Mouse (Mus musculus): ENCODE measurements around the gene Ifi213. TPM values are rescaled to one million over a fixed set of nuclear protein-coding genes. Genes with fewer than 3 reads are reported as not detected.
"Not testable (repeated sequence)": the region's sequence is repeated elsewhere in the genome, so short reads cannot be mapped to it uniquely, and the experiment has no call there.

The Ifi213 gene
- polyA plus RNA-seq, 1 experiment, result 0.15 TPM

GRCm38 (mm10) chr1:173579921-173580585, 19.0 kb downstream of the Ifi213 start:
- Histone ChIP-seq H3K27ac (ENCODE audit: insufficient read depth, low read length) (no peak overlapping the region), H3K4me3 (replicated peaks; ENCODE audit: insufficient read depth, low read depth, low read length) (no peak overlapping the region), H3K27me3 (ENCODE audit: control insufficient read depth, insufficient read depth, low read length) (no peaks in the 10 kb centered on the region), H3K4me1 (ENCODE audit: control insufficient read depth, insufficient read depth, low read length) (no peaks in the 10 kb centered on the region)
- DNase-seq, result no peak
- TF ChIP-seq CTCF (IDR thresholded peaks at IDR 0.05; ENCODE audit: borderline replicate concordance, insufficient read depth, low read depth, low read length) (no peak), POLR2A (IDR thresholded peaks at IDR 0.05; ENCODE audit: borderline replicate concordance, insufficient read depth, low read length) (no peak)
- WGBS, result 93% methylated on average over 26 of the region's 26 CpGs

GRCm38 (mm10) chr1:173579079-173579478, 20.0 kb downstream of the Ifi213 start:
- WGBS, result 91% methylated on average over 9 of the region's 9 CpGs
- H3K27me3 ChIP-seq (ENCODE audit: control insufficient read depth, insufficient read depth, low read length), result no peaks in the 10 kb centered on the region
- H3K4me3 ChIP-seq (replicated peaks; ENCODE audit: insufficient read depth, low read depth, low read length), result no peak overlapping the region
- TF ChIP-seq CTCF (IDR thresholded peaks at IDR 0.05; ENCODE audit: borderline replicate concordance, insufficient read depth, low read depth, low read length) (no peak), POLR2A (IDR thresholded peaks at IDR 0.05; ENCODE audit: borderline replicate concordance, insufficient read depth, low read length) (no peak)
- no peak for DNase-seq
- H3K27ac ChIP-seq (ENCODE audit: insufficient read depth, low read length), result no peak overlapping the region
- H3K4me1 ChIP-seq (ENCODE audit: control insufficient read depth, insufficient read depth, low read length), result no peaks in the 10 kb centered on the region

GRCm38 (mm10) chr1:173550491-173551050, 48.5 kb downstream of the Ifi213 start:
- WGBS, result 79% methylated on average over 5 of the region's 5 CpGs

GRCm38 (mm10) chr1:173548798-173549197, 50.3 kb downstream of the Ifi213 start:
- not testable (repeated sequence) for DNase-seq; H3K4me3 ChIP-seq (replicated peaks; ENCODE audit: insufficient read depth, low read depth, low read length); H3K27ac ChIP-seq (ENCODE audit: insufficient read depth, low read length); H3K27me3 ChIP-seq (ENCODE audit: control insufficient read depth, insufficient read depth, low read length); H3K4me1 ChIP-seq (ENCODE audit: control insufficient read depth, insufficient read depth, low read length)
- 89% methylated on average over 3 of the region's 3 CpGs for WGBS

More at GRCm38 (mm10) chr1:173550491-173551050, 48.5 kb downstream of the Ifi213 start:
- not testable (repeated sequence) for H3K27me3 ChIP-seq (ENCODE audit: control insufficient read depth, insufficient read depth, low read length); H3K4me3 ChIP-seq (replicated peaks; ENCODE audit: insufficient read depth, low read depth, low read length); H3K4me1 ChIP-seq (ENCODE audit: control insufficient read depth, insufficient read depth, low read length); DNase-seq; H3K27ac ChIP-seq (ENCODE audit: insufficient read depth, low read length)

- WGBS, result 84% methylated on average over 3 of the region's 3 CpGs
- H3K4me1 ChIP-seq (ENCODE audit: control insufficient read depth, insufficient read depth, low read length); H3K4me3 ChIP-seq (replicated peaks; ENCODE audit: insufficient read depth, low read depth, low read length); H3K27ac ChIP-seq (ENCODE audit: insufficient read depth, low read length); H3K27me3 ChIP-seq (ENCODE audit: control insufficient read depth, insufficient read depth, low read length); DNase-seq: not testable (repeated sequence)
These were observed 63.3 kb downstream of the Ifi213 start, which contains the start of gene Ifi214 for GRCm38 (mm10) chr1:173535791-173536190. Ifi214 (minus strand) TSS chr1:173535957.

- TF ChIP-seq POLR2A (IDR thresholded peaks at IDR 0.05; ENCODE audit: borderline replicate concordance, insufficient read depth, low read length), result no peak
- TF ChIP-seq CTCF (IDR thresholded peaks at IDR 0.05; ENCODE audit: borderline replicate concordance, insufficient read depth, low read depth, low read length), result no peak
- no peak overlapping the region for H3K27ac ChIP-seq (ENCODE audit: insufficient read depth, low read length)
- H3K4me1 ChIP-seq (ENCODE audit: control insufficient read depth, insufficient read depth, low read length), result no peaks in the 10 kb centered on the region
- no peak for DNase-seq
- H3K27me3 ChIP-seq (ENCODE audit: control insufficient read depth, insufficient read depth, low read length), result no peaks in the 10 kb centered on the region
- H3K4me3 ChIP-seq (replicated peaks; ENCODE audit: insufficient read depth, low read depth, low read length), result no peak overlapping the region
These were observed 77.6 kb downstream of the Ifi213 start for GRCm38 (mm10) chr1:173521452-173521851.

Other genes with a start within 250 kb of the Ifi213 start
- 1.3 and 2.0 TPM in 2 replicates for gene Aim2, start 248.4 kb downstream of the Ifi213 start, polyA plus RNA-seq (2012; rRNA removed)
- 979 and 1,062 TPM in 2 replicates for gene Cadm3, start 231.6 kb downstream of the Ifi213 start, polyA plus RNA-seq (2012; rRNA removed)
- 0.25 and 0.36 TPM in 2 replicates for gene Ifi206, start 108.2 kb downstream of the Ifi213 start, polyA plus RNA-seq (2012; rRNA removed)
- not detected in 2 replicates for gene Ifi214, start 63.3 kb downstream of the Ifi213 start, polyA plus RNA-seq (2012; rRNA removed)
- 0.10 and 0.18 TPM in 2 replicates for gene Ifi209, start 31.6 kb upstream of the Ifi213 start, polyA plus RNA-seq (2012; rRNA removed)
- gene Ifi208, start 74.4 kb upstream of the Ifi213 start, polyA plus RNA-seq (2012; rRNA removed), result not detected in 2 replicates
- 0.15 and 0.21 TPM in 2 replicates for gene Ifi207, start 142.5 kb upstream of the Ifi213 start, polyA plus RNA-seq (2012; rRNA removed)
- 0.16 and 0.30 TPM in 2 replicates for gene Ifi204, start 167.7 kb upstream of the Ifi213 start, polyA plus RNA-seq (2012; rRNA removed)

All from cerebellum, adult 2 months (tissue).